Mouse (Mus musculus) brain, embryonic 14.5 days (tissue): ENCODE results near the gene Rhod.

Source experiments
- CTCF ChIP-seq: fragments of 200-500 bp; IDR thresholded peaks from 2 replicates; pipeline ENCODE4 v1.5.1; 2012; ENCODE audit warnings: inconsistent platforms, mild to moderate bottlenecking, moderate library complexity, borderline replicate concordance; ENCODE audit not compliant: insufficient read depth, insufficient read length; ENCODE audit errors: extremely low read depth
- POLR2A ChIP-seq: fragments of 200-500 bp; IDR thresholded peaks from 2 replicates; pipeline ENCODE4 v1.6.1; 2012; ENCODE audit warnings: mild to moderate bottlenecking, inconsistent platforms, borderline replicate concordance; ENCODE audit not compliant: poor library complexity, insufficient read depth, insufficient read length, severe bottlenecking; ENCODE audit errors: extremely low read depth

GRCm38 (mm10) chr19:4439161-4439801, at the start of gene Rhod:
- no peak for TF ChIP-seq POLR2A
- TF ChIP-seq CTCF = no peak
